ENCODE assay signal across 8 mouse cellular contexts in the genomic region with DNA sequence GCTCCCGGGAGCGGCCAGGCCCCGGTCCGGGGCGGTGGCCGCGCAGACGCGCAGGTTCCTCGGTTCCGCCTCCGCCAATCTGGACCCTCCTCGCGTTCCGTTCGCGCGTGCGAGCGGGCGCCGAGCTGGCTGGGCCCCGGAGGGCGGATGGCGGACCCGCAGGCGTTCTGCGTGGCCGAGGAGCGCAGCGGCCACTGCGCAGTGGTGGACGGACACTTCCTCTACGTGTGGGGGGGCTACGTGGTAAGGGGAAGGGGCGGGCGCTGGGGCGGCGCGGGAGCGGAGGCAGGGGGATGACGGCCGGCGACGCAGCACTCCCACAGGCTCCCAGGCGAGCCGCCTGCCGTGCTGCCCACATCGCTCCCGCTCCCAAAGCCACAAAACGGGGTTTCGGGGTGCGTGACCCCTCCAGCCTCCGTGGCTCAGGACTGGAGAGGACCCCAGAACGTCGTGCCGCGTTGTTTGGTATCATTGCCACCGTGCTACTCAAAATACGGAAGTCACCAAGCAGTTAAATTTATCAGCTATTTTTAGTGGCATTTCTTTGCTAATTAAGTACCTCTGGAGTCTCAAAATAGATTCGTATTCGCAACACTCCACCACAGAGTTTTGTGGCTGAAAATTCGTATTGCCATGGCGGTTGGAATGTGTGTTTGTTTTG. TPM values are rescaled to one million over a fixed set of nuclear protein-coding genes. Genes with fewer than 3 reads are reported as not detected.
DNase-seq lines count a peak whose midpoint lies in the region; ATAC-seq lines count a peak whose summit lies in the region.

No protein-coding gene starts in this region.

- H3K4me1 ChIP-seq in forebrain, embryonic 13.5 days, result peaks cover 10% of the 10 kb centered on the region; the same call in 1 of the 2 replicates
- no peaks in the 10 kb centered on the region; the same call in 1 of the 2 replicates for H3K4me1 ChIP-seq in neural tube, embryonic 14.5 days (ENCODE audit: control insufficient read depth, insufficient read depth, low read length)

- peak overlapping the region; percentile 78 for H3K4me2 ChIP-seq in forebrain, embryonic 13.5 days
- peak overlapping the region; percentile 60 for H3K4me2 ChIP-seq in neural tube, embryonic 14.5 days (ENCODE audit: low read depth, low read length)

- H3K9me3 ChIP-seq in forebrain, embryonic 13.5 days (replicated peaks), result no peaks in the 10 kb centered on the region
- H3K9me3 ChIP-seq in neural tube, embryonic 14.5 days (ENCODE audit: control insufficient read depth, low read length), result no peaks in the 10 kb centered on the region

- H3K9ac ChIP-seq in forebrain, embryonic 13.5 days, result peak overlapping the region; percentile 86
- peak overlapping the region; percentile 71 for H3K9ac ChIP-seq in neural tube, embryonic 14.5 days (replicated peaks; ENCODE audit: low read depth, low read length)

- intact Hi-C loops in heart, postnatal 10 days (cut with DNase I), result no loop called here

- H3K36me3 ChIP-seq in forebrain, embryonic 13.5 days (ENCODE audit: poor library complexity, severe bottlenecking), result no peaks in the 10 kb centered on the region
- H3K36me3 ChIP-seq in neural tube, embryonic 14.5 days (ENCODE audit: control insufficient read depth, insufficient read depth, low read length), result no peaks in the 10 kb centered on the region

- DNase-seq in CD8-positive naive resting alpha-beta T cell, adult 2 months (ENCODE audit: low read depth in 2 of 2, low spot score in 2 of 2), result peak; percentile 24 to 29
- peak; percentile 77 to 82 for DNase-seq in heart, postnatal 10 days
- peak; percentile 65 for DNase-seq in layer of hippocampus, adult 11-12 months (ENCODE audit: low spot score)
- DNase-seq in lung, adult 18-20 months, result peak; percentile 70 to 78
- peak; percentile 77 for DNase-seq in testis, postnatal 10 days (ENCODE audit: low spot score)

- peak overlapping the region; percentile 63 for H3K27ac ChIP-seq in forebrain, embryonic 13.5 days
- H3K27ac ChIP-seq in neural tube, embryonic 14.5 days (ENCODE audit: low read depth, low read length), result peak overlapping the region; percentile 71

- H3K4me3 ChIP-seq in forebrain, embryonic 13.5 days, result peak overlapping the region; percentile 71
- H3K4me3 ChIP-seq in neural tube, embryonic 14.5 days (ENCODE audit: low read depth, low read length), result peak overlapping the region; percentile 64

- no peaks in the 10 kb centered on the region for H3K27me3 ChIP-seq in forebrain, embryonic 13.5 days
- no peaks in the 10 kb centered on the region for H3K27me3 ChIP-seq in neural tube, embryonic 14.5 days (ENCODE audit: control insufficient read depth, insufficient read depth, low read length)

- under 1% methylated on average over 52 of the region's 64 CpGs for WGBS in forebrain, embryonic 13.5 days
- WGBS in neural tube, embryonic 14.5 days, result under 1% methylated on average over 64 of the region's 64 CpGs

- ATAC-seq in cerebellum, adult (ENCODE audit: insufficient number of reproducible peaks, low FRiP score, low TSS enrichment), result peak; percentile 86
- peak; percentile 95 for ATAC-seq in forebrain, embryonic 13.5 days
- ATAC-seq in neural tube, embryonic 14.5 days (ENCODE audit: low read depth), result peak; percentile 95

RNA-seq across cellular contexts. Expression of a gene that starts 0.9 kb away (rescaled TPM):
- polyA plus RNA-seq in forebrain, embryonic 13.5 days (2015; fragmentation: Nextera tagmentation; extraction: Ambion mirVana), result 6.4 and 9.3 TPM in 2 replicates
- total RNA-seq in heart, postnatal 10 days (2021), result 10 to 100 TPM; 13.1 to 17.8 TPM
- 13.7 and 20.1 TPM in 2 replicates for polyA plus RNA-seq in neural tube, embryonic 14.5 days (2014; fragmentation: Nextera tagmentation; extraction: Ambion mirVana)

RNA-seq across cellular contexts. Expression of a gene that starts 13.9 kb away (rescaled TPM):
- polyA plus RNA-seq in forebrain, embryonic 13.5 days (2015; fragmentation: Nextera tagmentation; extraction: Ambion mirVana), result 21.5 and 22.1 TPM in 2 replicates
- 1 to 10 TPM; 3.0 to 5.2 TPM for total RNA-seq in heart, postnatal 10 days (2021)
- 3.4 and 5.4 TPM in 2 replicates for polyA plus RNA-seq in neural tube, embryonic 14.5 days (2014; fragmentation: Nextera tagmentation; extraction: Ambion mirVana)

RNA-seq across cellular contexts. Expression of a gene that starts 37.8 kb away (rescaled TPM):
- 32.5 and 32.9 TPM in 2 replicates for polyA plus RNA-seq in forebrain, embryonic 13.5 days (2015; fragmentation: Nextera tagmentation; extraction: Ambion mirVana)
- total RNA-seq in heart, postnatal 10 days (2021), result 1 to 10 TPM; 5.9 to 6.2 TPM
- polyA plus RNA-seq in neural tube, embryonic 14.5 days (2014; fragmentation: Nextera tagmentation; extraction: Ambion mirVana), result 9.0 and 9.1 TPM in 2 replicates

RNA-seq across cellular contexts. Expression of a gene that starts 43.7 kb away (rescaled TPM):
- 11.1 and 13.5 TPM in 2 replicates for polyA plus RNA-seq in forebrain, embryonic 13.5 days (2015; fragmentation: Nextera tagmentation; extraction: Ambion mirVana)
- total RNA-seq in heart, postnatal 10 days (2021), result 1 to 10 TPM in 1 of 2 experiments, under 1 TPM in 1; 0.57 to 1.2 TPM
- polyA plus RNA-seq in neural tube, embryonic 14.5 days (2014; fragmentation: Nextera tagmentation; extraction: Ambion mirVana), result 6.8 and 7.3 TPM in 2 replicates

RNA-seq across cellular contexts. Expression of a gene that starts 45.0 kb away (rescaled TPM):
- 37.0 TPM in 2 replicates for polyA plus RNA-seq in forebrain, embryonic 13.5 days (2015; fragmentation: Nextera tagmentation; extraction: Ambion mirVana)
- total RNA-seq in heart, postnatal 10 days (2021), result 1 to 10 TPM; 4.9 to 6.6 TPM
- 9.9 and 11.8 TPM in 2 replicates for polyA plus RNA-seq in neural tube, embryonic 14.5 days (2014; fragmentation: Nextera tagmentation; extraction: Ambion mirVana)

Comparison
In these comparisons a context has a peak if more than half of its experiments do, and no peak if none do; other contexts are left out.
1. Peak in every context shown above with its lines: DNase-seq, ATAC-seq, H3K4me3 ChIP-seq and H3K27ac ChIP-seq.
2. DNase-seq: peak in every context shown above with its lines; median percentile 80 in heart, postnatal 10 days; 77 in testis, postnatal 10 days; 74 in lung, adult 18-20 months; 65 in layer of hippocampus, adult 11-12 months; 26 in CD8-positive naive resting alpha-beta T cell, adult 2 months.